Mouse (Mus musculus): ENCODE data around the gene Ccdc130. TPM values are rescaled to one million over a fixed set of nuclear protein-coding genes. Genes with fewer than 3 reads are reported as not detected.

Ccdc130 gene
- polyA plus RNA-seq, 1 experiment from 2014 or later = 19.0 TPM

GRCm38 (mm10) chr8:84211881-84212563, 58.2 kb downstream of the Ccdc130 start:
- 92% methylated on average over 31 of the region's 31 CpGs for whole genome bisulfite sequencing
- Histone ChIP-seq H3K9ac (replicated peaks) (no peak overlapping the region), H3K9me3 (no peaks in the 10 kb centered on the region), H3K36me3 (peaks cover 90% of the 10 kb centered on the region), H3K4me1 (replicated peaks) (peaks cover 18% of the 10 kb centered on the region), H3K27ac (no peak overlapping the region), H3K4me3 (replicated peaks) (no peak overlapping the region), H3K4me2 (no peak overlapping the region), H3K27me3 (no peaks in the 10 kb centered on the region)
- no peak for ATAC-seq (ENCODE audit: insufficient number of reproducible peaks, insufficient read depth, low FRiP score, low TSS enrichment, low read depth)

DNA sequence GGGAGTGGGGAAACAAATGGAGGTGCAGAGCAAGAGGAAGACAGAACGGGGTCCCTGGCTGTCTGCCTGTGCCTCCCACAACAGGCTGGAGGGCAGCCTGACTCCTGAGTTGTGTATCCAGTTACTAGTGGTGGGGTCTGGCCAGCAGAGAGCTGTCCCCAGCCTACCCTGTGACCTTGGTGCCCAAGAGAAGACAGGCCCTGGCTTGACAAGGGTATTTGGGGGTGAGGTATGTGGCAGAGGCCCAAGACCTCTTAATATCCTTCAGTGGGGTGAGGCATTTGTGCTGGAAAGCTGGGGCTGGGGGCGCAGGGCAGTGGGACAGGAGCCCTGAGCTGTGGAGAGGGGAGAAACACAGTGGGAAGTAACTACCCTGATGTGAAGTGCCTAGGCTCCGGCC, 59.0 kb downstream of the Ccdc130 start:
- 92% methylated on average over 3 of the region's 3 CpGs for WGBS
- no peaks in the 10 kb centered on the region for H3K9me3 ChIP-seq
- H3K4me1 ChIP-seq (replicated peaks) = peaks cover 18% of the 10 kb centered on the region
- H3K9ac ChIP-seq (replicated peaks) = no peak overlapping the region
- no peak overlapping the region for H3K27ac ChIP-seq
- ATAC-seq (ENCODE audit: insufficient number of reproducible peaks, insufficient read depth, low FRiP score, low TSS enrichment, low read depth) = no peak
- no peak overlapping the region for H3K4me2 ChIP-seq
- peaks cover 89% of the 10 kb centered on the region for H3K36me3 ChIP-seq
- no peak overlapping the region for H3K4me3 ChIP-seq (replicated peaks)
- H3K27me3 ChIP-seq = no peaks in the 10 kb centered on the region

GRCm38 (mm10) chr8:84210167-84210791, 59.9 kb downstream of the Ccdc130 start:
- Histone ChIP-seq H3K4me3 (replicated peaks) (no peak overlapping the region), H3K36me3 (peaks cover 89% of the 10 kb centered on the region)
- ATAC-seq (ENCODE audit: insufficient number of reproducible peaks, insufficient read depth, low FRiP score, low TSS enrichment, low read depth) = peak; percentile 54

DNA sequence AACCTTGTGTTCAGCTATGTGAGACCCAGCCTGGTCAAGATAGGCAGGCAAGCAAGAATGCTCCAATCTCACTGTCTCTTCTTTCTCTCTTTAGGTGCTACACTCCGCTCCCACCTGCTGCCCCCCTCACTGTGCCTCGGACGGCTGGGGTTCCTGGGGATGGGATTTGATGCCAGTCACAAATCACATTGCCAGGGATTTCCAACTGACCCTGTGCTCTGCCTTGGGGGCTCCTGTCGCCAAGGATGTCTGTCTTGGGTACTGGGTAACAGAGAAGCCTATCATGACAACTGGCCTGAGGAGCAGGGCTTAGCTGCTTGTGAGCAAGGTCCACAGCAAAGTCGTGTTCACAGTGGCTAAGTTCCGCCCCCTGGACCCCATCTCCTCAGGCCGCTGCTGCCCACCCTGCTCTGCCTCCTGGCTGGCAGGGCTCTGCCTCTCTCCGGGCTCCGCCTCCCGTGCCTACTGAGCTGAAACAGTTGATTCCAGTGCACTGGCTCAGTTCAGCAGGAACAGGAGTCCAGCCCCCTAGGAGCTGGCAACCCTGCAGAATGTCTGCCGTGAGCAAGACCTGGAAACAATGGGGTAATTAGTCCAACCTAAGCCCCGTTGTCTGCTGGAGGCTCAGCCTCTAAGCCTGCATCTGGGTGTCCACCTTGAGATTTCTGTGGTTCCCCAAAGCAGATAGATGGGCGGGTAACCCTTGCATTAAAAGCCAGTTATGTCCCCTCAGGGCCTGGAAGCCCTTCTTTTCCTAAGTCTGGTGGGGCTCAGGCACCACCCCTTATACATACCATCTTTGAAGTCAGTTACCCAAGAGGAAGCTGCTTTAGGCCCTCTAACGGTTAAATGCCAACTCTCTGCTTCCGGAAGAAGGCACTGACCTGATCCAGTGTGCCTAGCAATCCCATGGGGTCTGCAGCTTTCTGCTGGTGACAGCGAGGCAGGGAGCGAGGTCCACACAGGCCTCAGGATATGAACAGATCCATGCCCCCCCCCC, 61.5 kb downstream of the Ccdc130 start:
- no peak for ATAC-seq (ENCODE audit: insufficient number of reproducible peaks, insufficient read depth, low FRiP score, low TSS enrichment, low read depth)
- Histone ChIP-seq H3K4me3 (replicated peaks) (no peak overlapping the region), H3K4me2 (no peak overlapping the region), H3K27ac (peak overlapping the region; percentile 75; the same call in 1 of the 2 replicates), H3K9ac (replicated peaks) (no peak overlapping the region; the same call in 1 of the 2 replicates), H3K9me3 (no peaks in the 10 kb centered on the region), H3K36me3 (peaks cover 80% of the 10 kb centered on the region), H3K27me3 (no peaks in the 10 kb centered on the region), H3K4me1 (replicated peaks) (peaks cover 24% of the 10 kb centered on the region)
- WGBS = 63% methylated on average over 17 of the region's 17 CpGs

More at GRCm38 (mm10) chr8:84210167-84210791, 59.9 kb downstream of the Ccdc130 start:
- Histone ChIP-seq H3K9ac (replicated peaks) (no peak overlapping the region), H3K4me1 (replicated peaks) (peaks cover 18% of the 10 kb centered on the region), H3K27me3 (no peaks in the 10 kb centered on the region), H3K9me3 (no peaks in the 10 kb centered on the region), H3K27ac (0 out of 2 replicates have a peak overlapping the region, but pooled peaks have one; percentile 9), H3K4me2 (no peak overlapping the region)
- 60% methylated on average over 28 of the region's 34 CpGs for WGBS

GRCm38 (mm10) chr8:84207811-84208210, 62.4 kb downstream of the Ccdc130 start:
- H3K9me3 ChIP-seq = no peaks in the 10 kb centered on the region
- 66% methylated on average over 7 of the region's 7 CpGs for WGBS
- no peak overlapping the region for H3K4me2 ChIP-seq
- H3K4me3 ChIP-seq (replicated peaks) = no peak overlapping the region
- peaks cover 31% of the 10 kb centered on the region for H3K4me1 ChIP-seq (replicated peaks)
- no peak for ATAC-seq (ENCODE audit: insufficient number of reproducible peaks, insufficient read depth, low FRiP score, low TSS enrichment, low read depth)
- peak overlapping the region; percentile 75 for H3K27ac ChIP-seq
- peaks cover 72% of the 10 kb centered on the region for H3K36me3 ChIP-seq
- H3K27me3 ChIP-seq = no peaks in the 10 kb centered on the region
- no peak overlapping the region; the same call in 1 of the 2 replicates for H3K9ac ChIP-seq (replicated peaks)

MicroRNAs encoded within 50 kb of the gene (microRNA counts, 519-probe panel; counts per million panel counts)
- microRNA mmu-miR-23a (6,773 counts per million, percentile 82 among the panel's probes with 10 or more counts), microRNA mmu-miR-27a (7,993 counts per million, percentile 89 among the panel's probes with 10 or more counts)

Small RNA genes within 50 kb of the gene (microRNA-seq; reads per million reads assigned to microRNA genes)
- 11,831 reads per million, percentile 96 among the genes with 10 or more reads in this experiment for gene Mir23a
- not detected for gene Mir24-2
- 248 reads per million, percentile 62 among the genes with 10 or more reads in this experiment for gene Mir27a
- gene Mir3074-2 = not detected

Other genes starting within 250 kb of the Ccdc130 start
- 4.7 and 6.7 TPM in 2 replicates for gene Palm3, start 248.9 kb downstream of the Ccdc130 start, polyA plus RNA-seq (2016; fragmentation: Nextera tagmentation; extraction: Ambion mirVana)
- gene Il27ra, start 227.8 kb downstream of the Ccdc130 start, polyA plus RNA-seq (2016; fragmentation: Nextera tagmentation; extraction: Ambion mirVana) = 0.61 and 0.68 TPM in 2 replicates
- not detected in 2 replicates for gene Rln3, start 225.4 kb downstream of the Ccdc130 start, polyA plus RNA-seq (2016; fragmentation: Nextera tagmentation; extraction: Ambion mirVana)
- gene Gm10643, start 205.2 kb downstream of the Ccdc130 start, polyA plus RNA-seq (2016; fragmentation: Nextera tagmentation; extraction: Ambion mirVana) = 1.5 and 1.9 TPM in 2 replicates
- gene Rfx1, start 203.5 kb downstream of the Ccdc130 start, polyA plus RNA-seq (2016; fragmentation: Nextera tagmentation; extraction: Ambion mirVana) = 10.1 and 11.1 TPM in 2 replicates
- gene Dcaf15, start 165.6 kb downstream of the Ccdc130 start, polyA plus RNA-seq (2016; fragmentation: Nextera tagmentation; extraction: Ambion mirVana) = 16.3 and 17.0 TPM in 2 replicates
- gene Podnl1, start 144.4 kb downstream of the Ccdc130 start, polyA plus RNA-seq (2016; fragmentation: Nextera tagmentation; extraction: Ambion mirVana) = 0.83 and 1.1 TPM in 2 replicates
- gene Cc2d1a, start 122.4 kb downstream of the Ccdc130 start, polyA plus RNA-seq (2016; fragmentation: Nextera tagmentation; extraction: Ambion mirVana) = 26.2 and 28.7 TPM in 2 replicates
- gene 4930432K21Rik, start 122.4 kb downstream of the Ccdc130 start, polyA plus RNA-seq (2016; fragmentation: Nextera tagmentation; extraction: Ambion mirVana) = 1.6 TPM in 2 replicates
- 3.3 and 5.5 TPM in 2 replicates for gene Nanos3, start 85.2 kb downstream of the Ccdc130 start, polyA plus RNA-seq (2016; fragmentation: Nextera tagmentation; extraction: Ambion mirVana)
- gene Zswim4, start 33.3 kb downstream of the Ccdc130 start, polyA plus RNA-seq (2016; fragmentation: Nextera tagmentation; extraction: Ambion mirVana) = 33.1 and 34.3 TPM in 2 replicates
- 338 and 352 TPM in 2 replicates for gene D8Ertd738e, start 20.7 kb downstream of the Ccdc130 start, polyA plus RNA-seq (2016; fragmentation: Nextera tagmentation; extraction: Ambion mirVana)
- gene Mri1, start 13.1 kb downstream of the Ccdc130 start, polyA plus RNA-seq (2016; fragmentation: Nextera tagmentation; extraction: Ambion mirVana) = 78.4 and 80.1 TPM in 2 replicates
- 8.0 and 11.9 TPM in 2 replicates for gene Cacna1a, start 118.1 kb upstream of the Ccdc130 start, polyA plus RNA-seq (2016; fragmentation: Nextera tagmentation; extraction: Ambion mirVana)